8 mouse cellular contexts compared by ENCODE assay signal in genomic region chr16:30502221-30502891, GRCm38 (mm10). TPM values are rescaled to one million over a fixed set of nuclear protein-coding genes. Genes with fewer than 3 reads are reported as not detected.
DNase-seq lines count a peak whose midpoint lies in the region; ATAC-seq and TF ChIP-seq lines count a peak whose summit lies in the region.

No protein-coding gene starts in this region.

- H3K4me2 ChIP-seq in liver, embryonic 14.5 days (ENCODE audit: low read depth), result peak overlapping the region; percentile 55

- H3K27ac ChIP-seq in liver, embryonic 14.5 days, result no peak overlapping the region
- no peak overlapping the region for H3K27ac ChIP-seq in small intestine, adult 2 months (ENCODE audit: insufficient read depth, low read depth, low read length)

- TF ChIP-seq POLR2A in small intestine, adult 2 months (IDR thresholded peaks at IDR 0.05; ENCODE audit: low read depth, low read length), result no peak

- H3K36me3 ChIP-seq in liver, embryonic 14.5 days (replicated peaks; ENCODE audit: control insufficient read depth, insufficient read depth, low read depth), result no peaks in the 10 kb centered on the region
- H3K36me3 ChIP-seq in small intestine, adult 2 months (ENCODE audit: control insufficient read depth, insufficient read depth, low read length), result no peaks in the 10 kb centered on the region

- peaks cover 12 to 13% of the 10 kb centered on the region in 2 experiments for H3K4me1 ChIP-seq in liver, embryonic 14.5 days (replicated peaks; ENCODE audit: control insufficient read depth in 2 of 2, insufficient read depth in 2 of 2, low read length in 1 of 2)
- peaks cover 14% of the 10 kb centered on the region for H3K4me1 ChIP-seq in small intestine, adult 2 months (ENCODE audit: control insufficient read depth, insufficient read depth, insufficient read length, low read length)

- H3K9me3 ChIP-seq in liver, embryonic 14.5 days (ENCODE audit: control insufficient read depth, low read length), result no peaks in the 10 kb centered on the region

- H3K27me3 ChIP-seq in liver, embryonic 14.5 days (ENCODE audit: control insufficient read depth, insufficient read depth, low read length), result no peaks in the 10 kb centered on the region
- H3K27me3 ChIP-seq in small intestine, adult 2 months (ENCODE audit: control insufficient read depth, insufficient read depth, low read length), result no peaks in the 10 kb centered on the region

- 5% methylated on average over 25 of the region's 25 CpGs for WGBS in liver, embryonic 14.5 days (ENCODE audit: insufficient replicate concordance)
- WGBS in small intestine, adult 2 months, result 12% methylated on average over 25 of the region's 25 CpGs

- TF ChIP-seq EP300 in liver, embryonic 14.5 days (IDR thresholded peaks at IDR 0.05; ENCODE audit: low read depth), result no peak

- peak; percentile 74 for DNase-seq in adrenal gland, adult 2 months
- no peak for DNase-seq in adrenal gland, adult 8-10 months
- DNase-seq in adrenal gland, postnatal 36 days, result peak; percentile 44 to 46
- peak; percentile 65 for DNase-seq in heart, postnatal 4 days
- peak in 1 of 3 experiments; percentile 38 for DNase-seq in liver, embryonic 14.5 days (ENCODE audit: low read depth in 3 of 3, low spot score in 3 of 3)
- DNase-seq in cerebellum, postnatal 10 days, result no peak
- DNase-seq in frontal cortex, adult 2 months (ENCODE audit: extremely low spot score in 1 of 2, low spot score in 1 of 2), result no peak

- no peak overlapping the region for H3K9ac ChIP-seq in liver, embryonic 14.5 days (replicated peaks)

- peak; percentile 48; the same call in 1 of the 2 replicates for ATAC-seq in liver, embryonic 14.5 days (ENCODE audit: insufficient read depth)

- TF ChIP-seq CTCF in liver, embryonic 14.5 days (IDR thresholded peaks at IDR 0.05; ENCODE audit: low read depth), result no peak
- TF ChIP-seq CTCF in small intestine, adult 2 months (IDR thresholded peaks at IDR 0.05; ENCODE audit: extremely low read depth, insufficient read length, insufficient replicate concordance, low read depth, low read length), result no peak

- peak overlapping the region in 1 of 2 experiments; percentile 11; a peak in 1 of 4 replicates for H3K4me3 ChIP-seq in liver, embryonic 14.5 days (ENCODE audit: insufficient read depth in 1 of 2, low read depth in 2 of 2, low read length in 2 of 2)
- H3K4me3 ChIP-seq in small intestine, adult 2 months (ENCODE audit: low read depth, low read length), result peak overlapping the region; percentile 51

RNA-seq across cellular contexts. Expression of gene Tmem44, which starts 48.3 kb away (rescaled TPM):
- 1 to 10 TPM; 2.7 to 5.7 TPM for total RNA-seq in adrenal gland, adult 2 months (2021)
- 8.5 and 11.4 TPM in 2 replicates for polyA plus RNA-seq in adrenal gland, adult 2 months (2012; rRNA removed)
- 1 to 10 TPM; 3.7 to 9.3 (median 5.8) TPM for total RNA-seq in adrenal gland, adult 8-10 months (2022)
- total RNA-seq in adrenal gland, postnatal 36 days (2021), result 1 to 10 TPM; 3.7 to 4.7 TPM
- total RNA-seq in heart, postnatal 4 days (2021), result 10 to 100 TPM; 19.4 to 19.7 TPM
- 0.85 and 0.87 TPM in 2 replicates for polyA plus RNA-seq in liver, embryonic 14.5 days (2012; rRNA removed)
- polyA plus RNA-seq in liver, embryonic 14.5 days (2014; fragmentation: Nextera tagmentation; extraction: Ambion mirVana), result 0.46 and 0.48 TPM in 2 replicates
- 1.2 and 3.0 TPM in 2 replicates for polyA plus RNA-seq in small intestine, adult 2 months (2012; rRNA removed)
- 63.2 and 67.7 TPM in 2 replicates for polyA plus RNA-seq in frontal cortex, adult 2 months (2012; rRNA removed)

Comparison
In these comparisons a context has a peak if more than half of its experiments do, and no peak if none do; other contexts are left out.
1. DNase-seq: peak in adrenal gland, adult 2 months (single experiment), adrenal gland, postnatal 36 days (2 of 2) and heart, postnatal 4 days (single experiment); none in adrenal gland, adult 8-10 months (single experiment), cerebellum, postnatal 10 days (0 of 2) and frontal cortex, adult 2 months (0 of 2).